In the genomic region with DNA sequence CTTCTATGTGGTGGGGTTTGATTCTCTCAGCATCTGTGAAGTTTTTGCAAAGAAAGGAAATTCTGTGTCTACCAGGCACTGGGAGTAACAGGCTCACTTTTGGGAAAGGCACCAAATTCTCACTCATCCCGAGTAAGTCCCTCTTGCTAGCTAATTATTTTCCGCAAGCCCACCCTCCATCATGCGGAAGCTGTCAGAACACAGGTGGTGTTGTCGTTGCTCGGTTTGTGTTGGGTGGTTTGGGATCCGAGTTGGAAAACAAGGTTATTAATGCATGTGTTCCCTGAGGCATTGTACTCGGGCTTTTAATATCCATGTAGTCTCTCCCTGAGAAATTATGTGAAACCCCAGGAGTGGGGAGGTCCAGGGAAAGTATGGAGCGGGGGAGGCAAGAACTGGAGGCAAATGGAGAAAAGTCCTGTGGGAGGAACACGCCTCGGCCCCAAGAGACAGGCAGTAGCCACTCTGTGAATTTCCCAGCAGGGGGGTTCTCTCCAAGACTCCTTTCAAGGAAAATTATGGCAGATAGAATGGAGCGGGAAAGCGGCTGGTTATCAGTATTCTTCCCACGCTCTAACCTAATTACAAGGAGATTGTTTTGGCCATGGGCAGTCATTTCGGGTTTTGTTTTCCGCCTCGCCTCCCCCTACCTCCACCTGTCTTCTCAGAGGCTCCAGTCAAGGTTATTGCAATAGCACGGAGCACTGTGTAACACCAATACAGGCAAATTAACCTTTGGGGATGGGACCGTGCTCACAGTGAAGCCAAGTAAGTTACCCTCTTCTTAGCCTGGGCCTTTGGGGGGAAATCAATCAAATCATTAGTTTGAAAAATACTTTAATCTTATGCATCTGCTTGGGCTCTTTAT, we compare ENCODE assay signal across 9 mouse cellular contexts.
DNase-seq lines count a peak whose midpoint lies in the region; ATAC-seq and TF ChIP-seq lines count a peak whose summit lies in the region.
"Had no signal": no experiment of that assay in that cellular context is flagged by ENCODE, and none has a peak within 500 bp of the region (broad histone marks: within the 10 kb centered on the region; RNA-seq: fewer than 3 reads in every experiment).

No protein-coding gene starts in this region.

- peak overlapping the region; percentile 52 for H3K27ac ChIP-seq in intestine, embryonic 14.5 days (ENCODE audit: low read depth)
- H3K27ac ChIP-seq in intestine, postnatal 0 days (ENCODE audit: low read depth, low read length): no peak overlapping the region
- peak overlapping the region; percentile 77 for H3K27ac ChIP-seq in heart, postnatal 0 days (ENCODE audit: low read depth)
- H3K27ac ChIP-seq in stomach, embryonic 16.5 days (ENCODE audit: low read length): peak overlapping the region; percentile 43
- H3K27ac ChIP-seq: limb, embryonic 12.5 days had no signal

- no peak for TF ChIP-seq EP300 in heart, postnatal 0 days (IDR thresholded peaks at IDR 0.05; ENCODE audit: low read depth)

- ATAC-seq in intestine, embryonic 14.5 days (replicated peaks; ENCODE audit: low FRiP score, low TSS enrichment, low read depth): no peak
- no peak for ATAC-seq in intestine, postnatal 0 days
- ATAC-seq in heart, postnatal 0 days (ENCODE audit: insufficient read depth, low read depth): no peak
- no peak for ATAC-seq in stomach, embryonic 16.5 days (ENCODE audit: insufficient read depth, low FRiP score)

- 62% methylated on average over 18 of the region's 18 CpGs for WGBS in intestine, embryonic 14.5 days
- 77% methylated on average over 18 of the region's 18 CpGs for WGBS in intestine, postnatal 0 days
- WGBS in heart, postnatal 0 days: 63% methylated on average over 18 of the region's 18 CpGs
- 60% methylated on average over 18 of the region's 18 CpGs for WGBS in stomach, embryonic 16.5 days

- no peaks in the 10 kb centered on the region for H3K9me3 ChIP-seq in intestine, embryonic 14.5 days (ENCODE audit: control insufficient read depth, low read length)
- no peaks in the 10 kb centered on the region for H3K9me3 ChIP-seq in intestine, postnatal 0 days (ENCODE audit: control insufficient read depth)
- no peaks in the 10 kb centered on the region for H3K9me3 ChIP-seq in heart, postnatal 0 days (replicated peaks; ENCODE audit: control insufficient read depth, low read length)
- H3K9me3 ChIP-seq in stomach, embryonic 16.5 days (replicated peaks; ENCODE audit: control insufficient read depth, low read length): no peaks in the 10 kb centered on the region
- H3K9me3 ChIP-seq: limb, embryonic 12.5 days had no signal

- no peak for DNase-seq in intestine, embryonic 14.5 days (ENCODE audit: low spot score)
- DNase-seq in cerebellum, adult 9-11 months: peak; percentile 48
- no peak for DNase-seq in heart, postnatal 0 days (ENCODE audit: low spot score)
- DNase-seq in layer of hippocampus, adult 8-10 months (ENCODE audit: low spot score in 2 of 2): peak; percentile 34 to 50
- DNase-seq in B cell, adult 2 months: no peak
- DNase-seq in urinary bladder, postnatal 10 days (ENCODE audit: low spot score): no peak

- peaks cover 48% of the 10 kb centered on the region for H3K4me1 ChIP-seq in intestine, embryonic 14.5 days (replicated peaks; ENCODE audit: control insufficient read depth, insufficient read depth, low read length)
- H3K4me1 ChIP-seq in intestine, postnatal 0 days (replicated peaks; ENCODE audit: control insufficient read depth, insufficient read depth, low read length): peaks cover 10% of the 10 kb centered on the region
- peaks cover 9% of the 10 kb centered on the region; the same call in 1 of the 2 replicates for H3K4me1 ChIP-seq in heart, postnatal 0 days (ENCODE audit: control insufficient read depth, insufficient read depth)
- peaks cover 17% of the 10 kb centered on the region; the same call in 1 of the 2 replicates for H3K4me1 ChIP-seq in stomach, embryonic 16.5 days (ENCODE audit: control insufficient read depth, insufficient read depth, low read length)

- no peak overlapping the region for H3K9ac ChIP-seq in intestine, embryonic 14.5 days (ENCODE audit: low read length)
- no peak overlapping the region for H3K9ac ChIP-seq in intestine, postnatal 0 days (ENCODE audit: low read depth, low read length)
- no peak overlapping the region for H3K9ac ChIP-seq in heart, postnatal 0 days (replicated peaks; ENCODE audit: low read depth, low read length)
- no peak overlapping the region for H3K9ac ChIP-seq in stomach, embryonic 16.5 days (ENCODE audit: low read length)
- H3K9ac ChIP-seq: limb, embryonic 12.5 days had no signal

- no peak for TF ChIP-seq CTCF in intestine, postnatal 0 days (IDR thresholded peaks at IDR 0.05; ENCODE audit: low read depth)
- no peak for TF ChIP-seq CTCF in heart, postnatal 0 days (IDR thresholded peaks at IDR 0.05; ENCODE audit: low read depth)

- no peak overlapping the region for H3K4me3 ChIP-seq in intestine, embryonic 14.5 days (ENCODE audit: low read depth, low read length)
- H3K4me3 ChIP-seq in intestine, postnatal 0 days (ENCODE audit: low read depth, low read length): no peak overlapping the region
- H3K4me3 ChIP-seq in heart, postnatal 0 days (ENCODE audit: low read depth, low read length): no peak overlapping the region
- H3K4me3 ChIP-seq in stomach, embryonic 16.5 days (replicated peaks; ENCODE audit: low read length): no peak overlapping the region
- H3K4me3 ChIP-seq: limb, embryonic 12.5 days had no signal

- H3K4me2 ChIP-seq in intestine, embryonic 14.5 days (ENCODE audit: low read length): no peak overlapping the region
- no peak overlapping the region for H3K4me2 ChIP-seq in intestine, postnatal 0 days (replicated peaks; ENCODE audit: low read depth)
- no peak overlapping the region for H3K4me2 ChIP-seq in heart, postnatal 0 days (ENCODE audit: low read depth, low read length)
- no peak overlapping the region for H3K4me2 ChIP-seq in stomach, embryonic 16.5 days (ENCODE audit: low read depth, low read length)
- H3K4me2 ChIP-seq: limb, embryonic 12.5 days had no signal

- H3K36me3 ChIP-seq in intestine, embryonic 14.5 days (ENCODE audit: control insufficient read depth, insufficient read depth, low read length): no peaks in the 10 kb centered on the region
- no peaks in the 10 kb centered on the region for H3K36me3 ChIP-seq in intestine, postnatal 0 days (ENCODE audit: control insufficient read depth, insufficient read depth)
- H3K36me3 ChIP-seq in heart, postnatal 0 days (replicated peaks; ENCODE audit: control insufficient read depth, insufficient read depth, low read length): no peaks in the 10 kb centered on the region
- H3K36me3 ChIP-seq in stomach, embryonic 16.5 days (ENCODE audit: control insufficient read depth, insufficient read depth, low read length): no peaks in the 10 kb centered on the region
- H3K36me3 ChIP-seq: limb, embryonic 12.5 days had no signal

- no peaks in the 10 kb centered on the region for H3K27me3 ChIP-seq in intestine, embryonic 14.5 days (replicated peaks; ENCODE audit: control insufficient read depth, insufficient read depth, low read length)
- H3K27me3 ChIP-seq in intestine, postnatal 0 days (replicated peaks; ENCODE audit: control insufficient read depth, insufficient read depth, low read length): no peaks in the 10 kb centered on the region
- no peaks in the 10 kb centered on the region for H3K27me3 ChIP-seq in heart, postnatal 0 days (ENCODE audit: control insufficient read depth, insufficient read depth, low read length)
- no peaks in the 10 kb centered on the region for H3K27me3 ChIP-seq in stomach, embryonic 16.5 days (ENCODE audit: control insufficient read depth, insufficient read depth, low read length)
- H3K27me3 ChIP-seq: limb, embryonic 12.5 days had no signal

Comparison
In these comparisons a context has a peak if more than half of its experiments do, and no peak if none do; other contexts are left out.
1. DNase-seq: peak in cerebellum, adult 9-11 months (single experiment) and layer of hippocampus, adult 8-10 months (2 of 2); none in intestine, embryonic 14.5 days (single experiment), heart, postnatal 0 days (single experiment), B cell, adult 2 months (0 of 2) and urinary bladder, postnatal 10 days (single experiment).